14 mouse cellular contexts compared by ENCODE assay signal in genomic region chr2:168860922-168861740, GRCm38 (mm10).
DNase-seq lines count a peak whose midpoint lies in the region; ATAC-seq and TF ChIP-seq lines count a peak whose summit lies in the region.
"Had no signal": no experiment of that assay in that cellular context is flagged by ENCODE, and none has a peak within 500 bp of the region (broad histone marks: within the 10 kb centered on the region; RNA-seq: fewer than 3 reads in every experiment).

No protein-coding gene starts in this region.

- H3K27ac ChIP-seq in hindbrain, embryonic 12.5 days: peak overlapping the region; percentile 60; the same call in 1 of the 2 replicates
- H3K27ac ChIP-seq in hindbrain, postnatal 0 days: no peak overlapping the region
- H3K27ac ChIP-seq in embryonic facial prominence, embryonic 13.5 days: no peak overlapping the region
- peak overlapping the region; percentile 75 for H3K27ac ChIP-seq in midbrain, embryonic 12.5 days (replicated peaks)
- H3K27ac ChIP-seq: heart, embryonic 13.5 days; limb, embryonic 13.5 days had no signal

- peaks cover 12% of the 10 kb centered on the region for H3K4me1 ChIP-seq in hindbrain, embryonic 12.5 days
- H3K4me1 ChIP-seq in hindbrain, postnatal 0 days (ENCODE audit: insufficient read depth, low read length): no peaks in the 10 kb centered on the region; the same call in 1 of the 2 replicates
- peaks cover 13% of the 10 kb centered on the region for H3K4me1 ChIP-seq in embryonic facial prominence, embryonic 13.5 days
- H3K4me1 ChIP-seq in midbrain, embryonic 12.5 days: peaks cover 24% of the 10 kb centered on the region

- H3K4me3 ChIP-seq in hindbrain, embryonic 12.5 days: no peak overlapping the region
- no peak overlapping the region for H3K4me3 ChIP-seq in hindbrain, postnatal 0 days (ENCODE audit: low read length)
- H3K4me3 ChIP-seq in embryonic facial prominence, embryonic 13.5 days: no peak overlapping the region
- no peak overlapping the region for H3K4me3 ChIP-seq in midbrain, embryonic 12.5 days
- H3K4me3 ChIP-seq: heart, embryonic 13.5 days; limb, embryonic 13.5 days had no signal

- peak; percentile 78 for ATAC-seq in hindbrain, embryonic 12.5 days (ENCODE audit: low FRiP score)
- no peak for ATAC-seq in hindbrain, postnatal 0 days
- ATAC-seq in embryonic facial prominence, embryonic 13.5 days (ENCODE audit: insufficient number of reproducible peaks, insufficient read depth, low FRiP score, low TSS enrichment, low read depth): no peak
- ATAC-seq in midbrain, embryonic 12.5 days (ENCODE audit: low FRiP score, low read depth): peak; percentile 87

- H3K36me3 ChIP-seq in hindbrain, embryonic 12.5 days: no peaks in the 10 kb centered on the region
- H3K36me3 ChIP-seq in hindbrain, postnatal 0 days (ENCODE audit: insufficient read depth, low read length): no peaks in the 10 kb centered on the region
- H3K36me3 ChIP-seq in embryonic facial prominence, embryonic 13.5 days: no peaks in the 10 kb centered on the region
- H3K36me3 ChIP-seq in midbrain, embryonic 12.5 days: no peaks in the 10 kb centered on the region
- H3K36me3 ChIP-seq: heart, embryonic 13.5 days; limb, embryonic 13.5 days had no signal

- H3K9me3 ChIP-seq in hindbrain, embryonic 12.5 days (replicated peaks): no peaks in the 10 kb centered on the region
- no peaks in the 10 kb centered on the region for H3K9me3 ChIP-seq in hindbrain, postnatal 0 days (ENCODE audit: low read length)
- H3K9me3 ChIP-seq in embryonic facial prominence, embryonic 13.5 days: no peaks in the 10 kb centered on the region
- no peaks in the 10 kb centered on the region for H3K9me3 ChIP-seq in midbrain, embryonic 12.5 days
- H3K9me3 ChIP-seq: heart, embryonic 13.5 days; limb, embryonic 13.5 days had no signal

- WGBS in hindbrain, embryonic 12.5 days: 31% methylated on average over 24 of the region's 24 CpGs
- 34% methylated on average over 24 of the region's 24 CpGs for WGBS in hindbrain, postnatal 0 days
- WGBS in embryonic facial prominence, embryonic 13.5 days: 41% methylated on average over 24 of the region's 24 CpGs
- 22% methylated on average over 24 of the region's 24 CpGs for WGBS in midbrain, embryonic 12.5 days

- peaks cover 29% of the 10 kb centered on the region for H3K27me3 ChIP-seq in hindbrain, embryonic 12.5 days
- H3K27me3 ChIP-seq in hindbrain, postnatal 0 days (ENCODE audit: insufficient read depth, low read length): no peaks in the 10 kb centered on the region; the same call in 1 of the 2 replicates
- no peaks in the 10 kb centered on the region for H3K27me3 ChIP-seq in embryonic facial prominence, embryonic 13.5 days
- peaks cover 15% of the 10 kb centered on the region for H3K27me3 ChIP-seq in midbrain, embryonic 12.5 days
- H3K27me3 ChIP-seq: limb, embryonic 13.5 days had no signal

- no peak for DNase-seq in hindbrain, postnatal 0 days (ENCODE audit: low spot score)
- DNase-seq in right cerebral cortex, postnatal 10 days (ENCODE audit: low spot score in 2 of 2): no peak
- DNase-seq in kidney, postnatal 25 days: no peak
- DNase-seq in spleen, postnatal 10 days (ENCODE audit: low spot score in 2 of 2): no peak
- DNase-seq: cerebellum, adult 11-12 months; heart, postnatal 4 days; kidney, adult 2 months; kidney, postnatal 4 days; lung, postnatal 14 days had no signal

- no peak for TF ChIP-seq CTCF in hindbrain, postnatal 0 days (IDR thresholded peaks at IDR 0.05; ENCODE audit: low read depth)

- H3K4me2 ChIP-seq in hindbrain, embryonic 12.5 days (replicated peaks): peak overlapping the region; percentile 21; the same call in 1 of the 2 replicates
- H3K4me2 ChIP-seq in hindbrain, postnatal 0 days (ENCODE audit: low read depth, low read length): no peak overlapping the region
- H3K4me2 ChIP-seq in embryonic facial prominence, embryonic 13.5 days: peak overlapping the region; percentile 37
- peak overlapping the region; percentile 30 for H3K4me2 ChIP-seq in midbrain, embryonic 12.5 days (replicated peaks)
- H3K4me2 ChIP-seq: heart, embryonic 13.5 days had no signal

- no peak overlapping the region for H3K9ac ChIP-seq in hindbrain, embryonic 12.5 days
- H3K9ac ChIP-seq in hindbrain, postnatal 0 days (replicated peaks; ENCODE audit: low read length): no peak overlapping the region
- H3K9ac ChIP-seq in embryonic facial prominence, embryonic 13.5 days: 0 out of 2 replicates have a peak overlapping the region, but pooled peaks have one; percentile 44
- H3K9ac ChIP-seq in midbrain, embryonic 12.5 days (replicated peaks): no peak overlapping the region
- H3K9ac ChIP-seq: heart, embryonic 13.5 days; limb, embryonic 13.5 days had no signal

Comparison
In these comparisons a context has a peak if more than half of its experiments do, and no peak if none do; other contexts are left out.
1. ATAC-seq: peak in hindbrain, embryonic 12.5 days (single experiment) and midbrain, embryonic 12.5 days (single experiment); none in hindbrain, postnatal 0 days (single experiment) and embryonic facial prominence, embryonic 13.5 days (single experiment).
2. H3K27ac ChIP-seq: peak in hindbrain, embryonic 12.5 days (single experiment) and midbrain, embryonic 12.5 days (single experiment); none in hindbrain, postnatal 0 days (single experiment) and embryonic facial prominence, embryonic 13.5 days (single experiment).